Mouse (Mus musculus): ENCODE results near the gene Emcn. TPM values are rescaled to one million over a fixed set of nuclear protein-coding genes. Genes with fewer than 3 reads are reported as not detected.

Gene Emcn
- total RNA-seq (2015; ENCODE audit: low replicate concordance): not detected in 2 replicates
- not detected in 2 replicates for total RNA-seq (2017; ENCODE audit: low replicate concordance)

DNA sequence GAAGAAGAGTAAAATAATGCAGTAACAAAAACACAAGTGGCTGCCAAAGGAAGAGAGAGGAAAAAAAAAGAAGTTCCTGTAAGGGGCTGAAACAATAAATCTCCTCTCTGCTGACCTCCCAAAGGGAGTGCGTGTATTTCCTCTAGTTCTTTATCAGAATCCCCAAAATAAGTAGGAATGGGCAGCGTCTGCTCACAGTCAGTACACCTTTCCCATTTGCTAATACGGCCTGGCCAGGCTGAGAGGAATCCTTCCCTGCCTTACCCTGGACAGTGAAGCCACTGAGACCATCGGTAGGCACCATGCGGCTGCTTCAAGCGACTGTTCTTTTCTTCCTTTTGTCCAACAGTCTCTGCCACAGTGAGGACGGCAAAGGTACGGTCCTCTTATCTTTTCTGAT lies at the start of gene Emcn:
Gene Emcn (plus strand): TSS at position 130 of the 400 bp plus-strand sequence.
- no peak for ATAC-seq (replicated peaks; ENCODE audit: low FRiP score, poor library complexity, severe bottlenecking)

GRCm38 (mm10) chr3:137293174-137293591 lies 47.7 kb upstream of the Emcn start:
- ATAC-seq (replicated peaks; ENCODE audit: low FRiP score, poor library complexity, severe bottlenecking): no peak

DNA sequence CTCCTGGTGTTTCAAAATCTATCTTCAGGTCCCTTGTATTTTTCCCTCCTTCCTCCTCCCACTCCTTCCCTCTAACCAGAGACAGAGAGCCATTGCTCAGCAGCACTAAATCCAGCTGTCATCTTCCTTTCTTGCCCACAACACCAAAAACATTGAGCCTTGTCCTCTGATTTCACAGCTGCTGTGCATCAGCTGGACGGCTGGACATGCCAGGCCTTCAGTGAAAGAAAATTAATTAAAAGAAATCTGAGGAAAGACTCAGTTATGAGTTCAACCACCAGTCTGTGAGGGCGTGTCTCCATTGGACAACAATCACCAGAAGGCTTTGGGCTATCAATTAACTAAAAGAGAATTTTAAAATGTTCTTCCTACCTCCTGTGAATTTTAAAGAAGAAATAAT lies 42.6 kb upstream of the Emcn start:
- no peak for ATAC-seq (replicated peaks; ENCODE audit: low FRiP score, poor library complexity, severe bottlenecking)

DNA sequence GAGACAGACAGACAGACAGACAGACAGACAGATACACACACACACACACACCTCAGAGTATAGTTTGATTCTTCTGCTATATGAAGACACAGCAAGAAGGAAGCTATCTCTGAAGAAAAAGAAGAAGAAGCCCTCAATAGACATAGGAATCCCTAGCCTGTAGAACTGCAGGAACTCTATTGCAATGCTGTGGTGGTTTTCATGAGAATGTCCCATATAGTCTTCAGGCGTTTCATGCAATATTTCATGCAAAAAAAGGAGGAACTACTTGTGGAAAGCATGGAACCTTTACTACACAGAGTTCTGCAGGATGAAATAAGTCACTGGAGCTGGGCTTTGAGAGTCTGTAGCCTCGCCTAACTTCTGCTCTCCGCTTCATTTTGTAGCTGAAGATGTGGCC lies 40.7 kb upstream of the Emcn start:
- no peak for ATAC-seq (replicated peaks; ENCODE audit: low FRiP score, poor library complexity, severe bottlenecking)

GRCm38 (mm10) chr3:137301195-137301594 lies 39.7 kb upstream of the Emcn start:
- no peak for ATAC-seq (replicated peaks; ENCODE audit: low FRiP score, poor library complexity, severe bottlenecking)

DNA sequence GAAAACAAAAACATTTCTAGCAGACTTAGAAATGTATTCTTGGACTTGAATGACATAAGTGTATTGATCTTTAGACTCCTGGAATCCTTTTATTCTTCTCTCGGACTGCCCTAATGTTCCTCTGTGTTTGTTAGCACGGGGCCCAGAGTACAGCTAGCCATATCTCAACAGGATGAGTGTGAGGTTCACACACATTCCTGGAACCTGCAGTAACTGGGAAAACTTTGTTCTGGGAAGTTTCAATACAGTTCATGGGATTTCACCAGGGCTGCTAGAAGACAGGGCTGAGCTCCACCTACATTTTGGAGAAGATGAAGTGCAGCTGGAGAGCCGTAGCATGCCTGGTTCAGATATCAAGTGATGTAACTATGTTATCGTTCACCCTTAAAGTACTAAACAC lies 38.1 kb upstream of the Emcn start:
- ATAC-seq (replicated peaks; ENCODE audit: low FRiP score, poor library complexity, severe bottlenecking): no peak

DNA sequence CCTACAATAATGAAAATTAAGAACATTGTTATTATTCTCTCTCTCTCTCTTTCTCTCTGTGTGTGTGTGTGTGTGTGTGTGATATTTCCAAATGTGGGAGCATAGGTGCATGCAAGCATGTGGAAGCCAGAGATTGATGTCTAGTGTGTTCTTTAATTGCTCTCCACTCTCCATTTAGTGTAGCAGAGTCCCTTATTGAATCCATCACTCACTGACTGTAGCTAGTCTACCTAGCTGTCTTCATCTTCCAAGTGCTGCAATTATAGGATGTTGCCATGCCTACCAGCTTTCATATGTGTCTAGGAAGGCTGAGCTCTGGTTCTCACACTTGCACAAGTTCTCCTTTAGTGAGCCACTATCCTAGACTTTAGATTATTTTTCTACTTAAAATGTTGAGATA lies 30.9 kb upstream of the Emcn start:
- no peak for ATAC-seq (replicated peaks; ENCODE audit: low FRiP score, poor library complexity, severe bottlenecking)

DNA sequence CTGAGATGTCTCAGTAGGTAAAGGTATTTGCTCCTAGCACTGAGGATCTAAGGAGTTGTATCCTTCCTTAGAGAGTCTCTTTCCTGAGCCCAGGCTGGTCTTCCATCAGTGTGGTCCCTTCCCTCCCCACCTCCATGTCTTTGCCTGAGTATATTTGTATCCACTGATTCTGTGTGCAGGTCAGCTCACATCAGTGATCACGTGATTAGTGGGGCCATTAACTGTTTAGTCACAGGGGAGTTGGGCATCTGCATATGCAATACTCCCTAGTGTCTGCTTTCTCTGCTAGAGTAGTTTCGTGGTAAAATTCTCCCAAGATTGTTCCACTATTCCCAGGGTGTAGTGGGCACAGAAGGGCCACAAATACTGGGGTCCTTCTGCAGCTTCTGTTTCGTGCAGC lies 28.3 kb upstream of the Emcn start:
- no peak for ATAC-seq (replicated peaks; ENCODE audit: low FRiP score, poor library complexity, severe bottlenecking)

GRCm38 (mm10) chr3:137313775-137314362 lies 27.0 kb upstream of the Emcn start:
- no peak for ATAC-seq (replicated peaks; ENCODE audit: low FRiP score, poor library complexity, severe bottlenecking)

DNA sequence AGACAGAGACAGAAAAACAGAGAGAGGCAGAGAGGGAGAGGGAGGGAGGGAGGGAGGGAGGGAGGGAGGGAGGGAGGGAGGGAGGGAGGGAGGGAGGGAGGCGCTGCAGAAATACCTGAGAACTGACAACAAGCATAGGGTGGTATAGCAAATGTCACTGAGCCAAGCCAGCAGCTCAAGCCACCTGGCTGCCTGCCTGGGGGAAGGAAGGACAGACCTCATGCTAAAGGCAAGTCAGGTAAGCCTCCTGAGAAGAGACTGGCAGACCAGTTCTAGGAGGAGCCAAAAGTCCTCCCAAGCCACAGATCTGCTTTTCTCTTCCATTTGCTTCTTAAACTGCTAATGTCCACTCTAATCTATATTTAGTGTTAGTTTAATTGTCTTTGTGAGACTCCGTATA lies 22.5 kb upstream of the Emcn start:
- no peak for ATAC-seq (replicated peaks; ENCODE audit: low FRiP score, poor library complexity, severe bottlenecking)

DNA sequence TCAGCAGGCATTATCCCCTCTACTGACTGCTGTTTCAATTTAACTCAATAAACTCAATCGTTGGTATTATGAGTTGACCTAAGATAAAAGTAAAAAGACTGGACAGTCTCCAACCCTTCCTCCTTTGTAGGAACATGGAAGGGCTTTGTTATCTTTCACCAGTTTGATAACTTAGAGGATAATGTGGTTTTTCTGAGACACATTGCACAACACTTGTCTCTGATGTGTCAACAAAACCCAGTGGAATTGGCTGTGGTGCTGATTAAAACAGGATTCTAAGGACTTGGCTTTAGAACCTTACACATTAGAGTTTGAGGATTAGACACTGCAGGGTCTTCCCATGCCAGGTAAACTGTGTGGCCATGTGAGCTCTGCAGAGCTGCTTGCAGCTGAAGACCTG lies 20.9 kb upstream of the Emcn start:
- no peak for ATAC-seq (replicated peaks; ENCODE audit: low FRiP score, poor library complexity, severe bottlenecking)

- ATAC-seq (replicated peaks; ENCODE audit: low FRiP score, poor library complexity, severe bottlenecking): no peak
Observed at GRCm38 (mm10) chr3:137322304-137322703, 18.6 kb upstream of the Emcn start.

GRCm38 (mm10) chr3:137329898-137330297 lies 11.0 kb upstream of the Emcn start:
- ATAC-seq (replicated peaks; ENCODE audit: low FRiP score, poor library complexity, severe bottlenecking): no peak

GRCm38 (mm10) chr3:137330950-137331349 lies 9.9 kb upstream of the Emcn start:
- ATAC-seq (replicated peaks; ENCODE audit: low FRiP score, poor library complexity, severe bottlenecking): no peak

- no peak for ATAC-seq (replicated peaks; ENCODE audit: low FRiP score, poor library complexity, severe bottlenecking)
Observed at GRCm38 (mm10) chr3:137332531-137332930, 8.3 kb upstream of the Emcn start.

- ATAC-seq (replicated peaks; ENCODE audit: low FRiP score, poor library complexity, severe bottlenecking): no peak
Observed at GRCm38 (mm10) chr3:137335957-137336356, 4.9 kb upstream of the Emcn start.

DNA sequence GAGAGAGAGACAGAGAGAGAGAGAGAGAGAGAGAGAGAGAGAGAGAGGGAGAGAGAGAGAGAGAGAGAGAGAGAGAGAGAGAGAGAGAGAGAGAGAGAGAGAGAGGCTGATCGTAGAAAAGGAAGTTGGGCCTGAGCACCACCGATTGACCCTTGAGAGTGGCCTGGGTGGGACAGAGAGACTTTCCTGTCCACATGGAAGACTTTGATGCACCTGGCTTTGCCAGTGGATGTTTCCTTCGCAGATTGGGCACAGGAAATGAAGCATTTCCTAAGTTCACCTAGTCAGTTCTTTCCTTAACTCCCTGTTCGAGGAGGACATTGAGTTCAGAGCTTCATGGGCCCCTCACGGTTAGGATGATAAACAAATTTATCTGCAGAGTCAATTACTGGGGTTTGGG lies 2.6 kb downstream of the Emcn start:
- ATAC-seq (replicated peaks; ENCODE audit: low FRiP score, poor library complexity, severe bottlenecking): no peak

DNA sequence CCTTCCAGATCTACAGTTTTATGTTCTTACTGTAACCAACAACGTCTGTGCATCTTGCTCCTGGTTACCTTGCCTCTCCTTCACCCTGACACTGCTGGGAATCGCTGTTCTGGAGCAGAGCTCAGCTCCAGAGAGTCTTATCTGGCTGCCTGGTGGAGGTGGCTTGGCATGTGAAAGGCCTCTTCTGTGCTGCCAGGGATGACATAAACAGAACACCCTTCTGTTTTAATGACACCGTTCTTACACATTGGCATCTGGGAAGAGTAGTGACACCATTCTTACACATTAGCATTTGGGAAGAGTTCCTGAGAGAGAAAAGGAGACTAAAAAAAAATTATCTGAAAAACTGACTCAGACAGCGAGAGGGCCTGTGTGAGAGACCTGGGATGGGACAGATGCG lies 11.0 kb downstream of the Emcn start:
- no peak for ATAC-seq (replicated peaks; ENCODE audit: low FRiP score, poor library complexity, severe bottlenecking)

GRCm38 (mm10) chr3:137356697-137357096 lies 15.8 kb downstream of the Emcn start:
- ATAC-seq (replicated peaks; ENCODE audit: low FRiP score, poor library complexity, severe bottlenecking): no peak

GRCm38 (mm10) chr3:137367123-137367825 lies 26.4 kb downstream of the Emcn start:
- ATAC-seq (replicated peaks; ENCODE audit: low FRiP score, poor library complexity, severe bottlenecking): no peak

DNA sequence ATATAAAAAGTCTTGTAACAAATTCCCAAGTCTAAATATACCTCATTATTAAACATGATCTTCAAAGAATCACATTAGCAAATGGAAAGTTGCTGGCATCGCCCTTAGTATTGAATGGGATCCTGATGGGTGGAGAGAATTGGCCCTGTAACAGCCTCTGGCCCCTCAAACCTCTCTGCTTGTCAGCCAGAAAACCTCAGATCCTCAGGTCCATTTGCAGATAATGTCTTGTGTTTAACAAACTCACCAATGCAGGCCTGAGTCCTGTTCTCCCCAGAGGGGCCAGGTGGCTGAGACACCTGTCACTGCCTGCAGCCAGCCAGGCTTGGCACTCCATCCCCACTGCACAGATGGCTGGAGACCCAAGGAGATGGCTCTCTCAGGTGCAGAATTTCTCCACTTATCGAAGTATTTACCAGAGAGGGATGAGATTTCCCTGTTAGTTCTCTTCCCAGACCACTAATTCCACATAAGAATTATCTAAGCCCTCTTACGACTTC lies 27.0 kb downstream of the Emcn start:
- ATAC-seq (replicated peaks; ENCODE audit: low FRiP score, poor library complexity, severe bottlenecking): no peak

GRCm38 (mm10) chr3:137372854-137373253 lies 32.0 kb downstream of the Emcn start:
- ATAC-seq (replicated peaks; ENCODE audit: low FRiP score, poor library complexity, severe bottlenecking): no peak
